Mouse (Mus musculus) hindbrain, embryonic 12.5 days (tissue): ENCODE results near the gene Hmga2. TPM values are rescaled to one million over a fixed set of nuclear protein-coding genes. Genes with fewer than 3 reads are reported as not detected.
"Not testable (repeated sequence)": the region's sequence is repeated elsewhere in the genome, so short reads cannot be mapped to it uniquely, and the experiment has no call there.

Source experiments
- ATAC-seq: fragments of 200-750 bp; cut with Nextera tagmentation; 2 replicates; pipeline ENCODE4 v1.8.0; 2017; ENCODE audit warnings: moderate TSS enrichment; ENCODE audit not compliant: low FRiP score
- H3K27ac ChIP-seq: fragments of 300-500 bp; sonication (generic); 2 replicates; pipeline ENCODE4 v1.5.1; 2016; ENCODE audit warnings: mild to moderate bottlenecking
- H3K27me3 ChIP-seq: fragments of 300-500 bp; sonication (generic); 2 replicates; pipeline ENCODE4 v1.6.1; 2016; ENCODE audit warnings: mild to moderate bottlenecking
- H3K36me3 ChIP-seq: fragments of 300-500 bp; sonication (generic); 2 replicates; pipeline ENCODE4 v1.6.1; 2016; ENCODE audit warnings: mild to moderate bottlenecking
- H3K4me1 ChIP-seq: fragments of 300-500 bp; sonication (generic); 2 replicates; pipeline ENCODE4 v1.6.1; 2016
- H3K4me2 ChIP-seq: fragments of 300-500 bp; sonication (generic); replicated peaks from 2 replicates; pipeline ENCODE4 v1.6.1; 2016; ENCODE audit warnings: mild to moderate bottlenecking
- H3K4me3 ChIP-seq: fragments of 300-500 bp; sonication (generic); 2 replicates; pipeline ENCODE4 v1.5.1; 2016; ENCODE audit warnings: mild to moderate bottlenecking
- H3K9ac ChIP-seq: fragments of 300-500 bp; sonication (generic); 2 replicates; pipeline ENCODE4 v1.6.1; 2016; ENCODE audit warnings: mild to moderate bottlenecking, moderate library complexity
- H3K9me3 ChIP-seq: fragments of 300-500 bp; sonication (generic); replicated peaks from 2 replicates; pipeline ENCODE4 v1.6.1; 2016; ENCODE audit warnings: mild to moderate bottlenecking
- WGBS: fragments of 180-500 bp; shearing (Covaris S2); methylation state at CpG from one replicate; pipeline ENCODE4 v1.1.7; 2016; 5-methylcytosine and 5-hydroxymethylcytosine counted together
- polyA plus RNA-seq: library from polyadenylated mRNA; unstranded; fragments of >200 nt; fragmentation: Nextera tagmentation; extraction: Ambion mirVana; gene quantifications from 2 replicates; pipeline ENCODE4 v1.2.1, GENCODE M21; 2016

Hmga2 gene
- polyA plus RNA-seq, 1 experiment from 2014 or later, result 26.5 TPM

DNA sequence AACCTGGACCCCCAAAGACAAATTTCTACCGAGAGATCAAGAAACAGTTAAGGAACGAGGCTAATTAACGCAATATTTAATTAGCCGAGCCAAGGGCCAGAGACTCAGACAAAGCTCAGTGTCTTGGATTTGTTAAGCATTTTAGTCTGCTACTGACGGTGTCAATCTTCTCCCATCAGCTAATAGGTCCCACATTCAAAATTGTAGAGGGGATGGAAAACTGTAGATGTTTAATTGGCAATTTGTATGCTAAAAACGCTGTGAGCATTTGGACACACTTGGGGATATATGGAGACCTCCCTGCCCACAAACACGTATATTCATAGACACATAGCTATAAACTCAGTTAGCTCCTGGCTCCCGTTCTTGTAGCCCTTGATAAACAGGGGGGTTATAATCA is 89.2 kb downstream of the Hmga2 start:
- Histone ChIP-seq H3K9ac (no peak overlapping the region), H3K27me3 (peaks cover 10% of the 10 kb centered on the region), H3K27ac (no peak overlapping the region), H3K4me2 (no peak overlapping the region), H3K4me3 (no peak overlapping the region), H3K9me3 (no peaks in the 10 kb centered on the region), H3K4me1 (peaks cover 48% of the 10 kb centered on the region), H3K36me3 (no peaks in the 10 kb centered on the region)
- ATAC-seq, result no peak
- WGBS, result 81% methylated on average over 8 of the region's 8 CpGs

- Histone ChIP-seq H3K4me3 (no peak overlapping the region), H3K4me1 (peaks cover 36% of the 10 kb centered on the region), H3K4me2 (no peak overlapping the region), H3K9me3 (no peaks in the 10 kb centered on the region), H3K36me3 (no peaks in the 10 kb centered on the region), H3K27ac (no peak overlapping the region), H3K9ac (no peak overlapping the region), H3K27me3 (peaks cover 5% of the 10 kb centered on the region)
- WGBS, result 68% methylated on average over 10 of the region's 10 CpGs
- ATAC-seq, result no peak
These were observed 91.3 kb downstream of the Hmga2 start for GRCm38 (mm10) chr10:120384797-120385600.

DNA sequence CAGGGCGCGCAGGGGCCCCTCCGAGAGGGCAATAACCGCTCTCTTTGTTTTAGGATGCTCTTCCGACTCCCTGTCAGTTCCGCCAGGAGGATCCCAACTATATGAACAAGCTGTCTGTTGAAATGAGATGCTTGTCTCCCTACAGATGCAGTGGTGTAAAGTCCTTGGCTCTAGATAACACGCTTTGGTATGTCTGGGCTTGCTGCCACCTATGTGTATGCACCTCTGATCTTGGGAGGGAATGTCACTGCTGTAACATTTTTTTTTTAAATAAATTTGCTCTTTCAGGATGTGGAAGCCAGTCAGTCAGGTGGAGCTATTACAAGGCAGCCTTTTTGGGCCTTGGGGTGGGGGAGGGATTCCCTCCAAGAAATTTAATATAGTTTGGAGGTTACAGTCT is 92.2 kb downstream of the Hmga2 start:
- no peaks in the 10 kb centered on the region for H3K9me3 ChIP-seq

DNA sequence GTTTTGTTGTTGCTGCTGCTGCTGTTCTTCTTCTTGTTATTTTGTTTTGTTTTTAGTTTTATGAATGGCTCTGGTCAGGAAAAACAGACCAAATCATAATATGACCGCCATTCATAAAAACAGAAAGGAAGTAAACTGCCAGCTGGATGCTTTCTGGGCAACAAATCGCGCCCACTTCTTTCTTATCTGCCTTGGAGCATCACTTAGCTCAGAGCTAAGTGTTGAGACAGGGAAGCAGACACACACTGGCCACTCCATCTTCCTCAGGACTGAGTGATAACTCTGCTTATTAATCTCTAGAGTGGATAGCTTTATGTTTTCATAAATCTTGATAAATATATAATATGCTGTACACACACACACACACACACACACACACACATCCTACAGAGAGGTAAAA is 98.5 kb downstream of the Hmga2 start:
- Histone ChIP-seq H3K27ac (peak overlapping the region; percentile 52), H3K4me3 (no peak overlapping the region), H3K4me2 (no peak overlapping the region), H3K9me3 (no peaks in the 10 kb centered on the region), H3K9ac (no peak overlapping the region), H3K36me3 (no peaks in the 10 kb centered on the region), H3K4me1 (peaks cover 20% of the 10 kb centered on the region), H3K27me3 (no peaks in the 10 kb centered on the region)
- 84% methylated on average over 3 of the region's 3 CpGs for WGBS
- ATAC-seq, result peak; percentile 45; the same call in 1 of the 2 replicates

More for the DNA sequence above, 92.2 kb downstream of the Hmga2 start:
- H3K27me3 ChIP-seq, result no peaks in the 10 kb centered on the region
- H3K36me3 ChIP-seq, result no peaks in the 10 kb centered on the region
- H3K4me2 ChIP-seq, result no peak overlapping the region
- WGBS, result 77% methylated on average over 7 of the region's 7 CpGs
- no peak overlapping the region for H3K4me3 ChIP-seq
- H3K4me1 ChIP-seq, result peaks cover 32% of the 10 kb centered on the region
- no peak for ATAC-seq
- H3K27ac ChIP-seq, result no peak overlapping the region
- no peak overlapping the region for H3K9ac ChIP-seq

GRCm38 (mm10) chr10:120377327-120377752 is 98.9 kb downstream of the Hmga2 start:
- H3K4me2 ChIP-seq, result 0 out of 2 replicates have a peak overlapping the region, but pooled peaks have one; percentile 9
- no peak overlapping the region for H3K4me3 ChIP-seq
- peak; percentile 91 for ATAC-seq
- no peaks in the 10 kb centered on the region for H3K9me3 ChIP-seq
- H3K27ac ChIP-seq, result peak overlapping the region; percentile 52; the same call in 1 of the 2 replicates
- peaks cover 20% of the 10 kb centered on the region for H3K4me1 ChIP-seq
- no peaks in the 10 kb centered on the region for H3K27me3 ChIP-seq
- H3K36me3 ChIP-seq, result no peaks in the 10 kb centered on the region
- no peak overlapping the region for H3K9ac ChIP-seq
- 18% methylated on average over 19 of the region's 19 CpGs for WGBS

- H3K27ac ChIP-seq, result no peak overlapping the region
- no peak overlapping the region for H3K4me3 ChIP-seq
- H3K4me1 ChIP-seq, result peaks cover 20% of the 10 kb centered on the region
- WGBS, result 88% methylated on average over 14 of the region's 14 CpGs
- no peak overlapping the region for H3K9ac ChIP-seq
- no peak overlapping the region for H3K4me2 ChIP-seq
- H3K9me3 ChIP-seq, result no peaks in the 10 kb centered on the region
- H3K27me3 ChIP-seq, result no peaks in the 10 kb centered on the region
- ATAC-seq, result no peak
- H3K36me3 ChIP-seq, result no peaks in the 10 kb centered on the region
These were observed 100.8 kb downstream of the Hmga2 start for GRCm38 (mm10) chr10:120375438-120375837.

DNA sequence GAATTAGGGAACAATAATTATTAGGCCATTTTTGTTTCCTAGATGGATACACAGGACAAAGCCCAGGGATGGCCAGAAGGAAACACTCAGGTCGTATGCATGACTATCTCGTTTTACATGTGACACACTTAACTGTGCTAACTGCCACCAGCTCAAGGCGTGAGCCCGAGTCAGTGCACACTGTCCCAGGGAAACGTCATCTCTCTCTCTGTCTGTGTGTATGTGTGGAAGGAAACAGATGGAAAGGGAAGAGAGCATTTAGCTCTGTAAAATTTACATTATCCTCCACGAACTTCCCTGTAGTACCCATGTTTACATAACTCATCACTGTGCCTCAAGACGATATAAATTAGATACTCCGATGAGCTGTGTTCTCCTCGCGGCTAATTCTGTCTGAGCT is 105.1 kb downstream of the Hmga2 start:
- Histone ChIP-seq H3K4me1 (peaks cover 6% of the 10 kb centered on the region), H3K27me3 (no peaks in the 10 kb centered on the region), H3K4me2 (no peak overlapping the region), H3K27ac (no peak overlapping the region), H3K36me3 (no peaks in the 10 kb centered on the region), H3K4me3 (no peak overlapping the region), H3K9ac (no peak overlapping the region), H3K9me3 (no peaks in the 10 kb centered on the region)
- ATAC-seq, result no peak
- WGBS, result 83% methylated on average over 10 of the region's 10 CpGs

- 56% methylated on average over 21 of the region's 21 CpGs for WGBS
- Histone ChIP-seq H3K4me3 (no peak overlapping the region), H3K9me3 (no peaks in the 10 kb centered on the region), H3K9ac (no peak overlapping the region), H3K4me1 (peaks cover 20% of the 10 kb centered on the region), H3K36me3 (no peaks in the 10 kb centered on the region), H3K27me3 (no peaks in the 10 kb centered on the region), H3K4me2 (no peak overlapping the region), H3K27ac (no peak overlapping the region)
- no peak for ATAC-seq
These were observed 107.0 kb downstream of the Hmga2 start for GRCm38 (mm10) chr10:120369187-120369805.

- not testable (repeated sequence) for H3K9me3 ChIP-seq, H3K27ac ChIP-seq, H3K4me3 ChIP-seq, H3K4me2 ChIP-seq, ATAC-seq, H3K27me3 ChIP-seq, H3K9ac ChIP-seq, H3K36me3 ChIP-seq
- peaks cover 20% of the 10 kb centered on the region for H3K4me1 ChIP-seq
- WGBS, result 83% methylated on average over 3 of the region's 3 CpGs
These were observed 110.1 kb downstream of the Hmga2 start for GRCm38 (mm10) chr10:120366173-120366592.

GRCm38 (mm10) chr10:120365380-120366172 is 110.7 kb downstream of the Hmga2 start:
- Histone ChIP-seq H3K27me3 (no peaks in the 10 kb centered on the region), H3K36me3 (no peaks in the 10 kb centered on the region), H3K27ac (peak overlapping the region; percentile 44; the same call in 1 of the 2 replicates), H3K9ac (no peak overlapping the region), H3K9me3 (no peaks in the 10 kb centered on the region), H3K4me3 (no peak overlapping the region), H3K4me2 (peak overlapping the region; percentile 25; the same call in 1 of the 2 replicates), H3K4me1 (peaks cover 20% of the 10 kb centered on the region)
- peak; percentile 50; the same call in 1 of the 2 replicates for ATAC-seq
- WGBS, result 43% methylated on average over 24 of the region's 24 CpGs

DNA sequence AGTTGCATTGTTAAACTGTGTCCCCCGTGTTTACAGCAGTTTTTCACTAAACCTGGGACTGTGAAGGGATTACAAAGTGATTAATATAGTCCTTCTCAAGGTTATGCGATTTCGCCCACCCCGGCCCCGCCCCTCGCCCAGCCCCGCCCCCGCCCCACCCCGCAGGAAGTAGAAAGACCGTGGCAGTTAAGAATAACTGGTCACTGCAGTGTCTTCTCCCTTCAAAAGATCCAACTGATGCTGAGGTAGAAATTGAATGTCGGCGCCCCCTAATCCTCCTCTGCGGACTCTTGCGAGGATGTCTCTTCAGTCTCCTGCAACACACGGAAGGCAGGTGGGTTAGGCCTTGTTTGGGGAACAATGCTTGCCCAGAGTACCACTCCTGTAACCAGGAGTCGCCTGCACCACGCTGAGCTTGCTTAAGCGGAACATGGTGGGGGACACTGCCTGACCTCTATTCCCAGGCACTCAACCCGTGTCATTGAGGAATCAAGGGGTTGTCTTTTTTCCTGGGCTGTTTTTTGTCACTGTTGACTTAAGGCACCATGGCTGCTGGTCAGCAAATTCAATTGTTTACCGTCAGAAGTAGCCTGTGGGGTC is 112.2 kb downstream of the Hmga2 start:
- no peak for ATAC-seq
- Histone ChIP-seq H3K27me3 (no peaks in the 10 kb centered on the region), H3K4me2 (no peak overlapping the region), H3K9ac (no peak overlapping the region), H3K9me3 (no peaks in the 10 kb centered on the region), H3K4me3 (no peak overlapping the region), H3K4me1 (peaks cover 19% of the 10 kb centered on the region), H3K27ac (no peak overlapping the region), H3K36me3 (no peaks in the 10 kb centered on the region)
- 62% methylated on average over 20 of the region's 20 CpGs for WGBS
